Mouse (Mus musculus) erythroblast, embryonic 14.5 days (primary cell): ENCODE measurements around the gene Pdss2. TPM values are rescaled to one million over a fixed set of nuclear protein-coding genes. Genes with fewer than 3 reads are reported as not detected.
A peak's percentile ranks its signal among the peaks of the same experiment; 100 is the strongest.

ENCODE experiments used
- H3K27me3 ChIP-seq: 2 replicates; pipeline ENCODE4 v1.6.1; 2012; ENCODE audit warnings: inconsistent platforms; ENCODE audit not compliant: control insufficient read depth
- H3K36me3 ChIP-seq: 2 replicates; pipeline ENCODE4 v1.6.1; 2012; ENCODE audit warnings: mild to moderate bottlenecking, inconsistent platforms; ENCODE audit not compliant: control insufficient read depth
- H3K4me1 ChIP-seq: 2 replicates; pipeline ENCODE4 v1.6.1; 2012; ENCODE audit warnings: inconsistent platforms; ENCODE audit not compliant: control insufficient read depth
- H3K4me3 ChIP-seq: replicated peaks from 2 replicates; pipeline ENCODE3; 2012; ENCODE audit warnings: moderate library complexity, mild to moderate bottlenecking, inconsistent platforms
- H3K9me3 ChIP-seq: 2 replicates; pipeline ENCODE4 v1.6.1; 2012; ENCODE audit warnings: low read length, inconsistent platforms, mixed read lengths; ENCODE audit not compliant: control insufficient read depth
- GATA1 ChIP-seq: IDR thresholded peaks from 2 replicates; pipeline ENCODE4 v1.6.1; 2012; ENCODE audit warnings: low read length, inconsistent platforms, mixed read lengths
- TAL1 ChIP-seq: IDR thresholded peaks from 3 replicates; pipeline ENCODE4 v1.6.1; 2012; ENCODE audit warnings: low read length, inconsistent platforms, mixed read lengths
- polyA plus RNA-seq: library from polyadenylated mRNA; stranded (reverse); fragments of >175 nt; gene quantifications from 2 replicates; pipeline ENCODE4 v1.2.3, GENCODE M21; 2012

The Pdss2 gene
- polyA plus RNA-seq, 1 experiment = 0.46 TPM

DNA sequence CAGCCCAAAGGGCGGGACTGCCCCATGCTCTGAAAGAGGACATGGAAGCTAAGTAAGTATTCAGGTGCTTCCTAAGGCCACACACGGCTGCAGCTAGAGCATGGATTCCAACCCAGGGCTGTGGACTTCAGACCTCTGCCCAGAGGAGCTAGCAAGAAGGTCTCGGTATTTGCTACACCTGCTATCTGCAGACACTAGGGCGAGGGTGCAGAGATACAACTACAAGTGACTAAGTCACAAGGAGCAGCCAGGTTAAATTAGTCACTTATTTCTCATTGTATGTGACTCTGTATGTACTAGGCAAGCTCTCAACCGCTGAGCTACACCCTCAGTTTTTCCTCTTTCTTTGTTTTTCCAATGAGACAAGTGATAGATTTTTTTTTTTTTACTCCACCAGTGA, 241.5 kb downstream of the Pdss2 start:
- Histone ChIP-seq H3K36me3 (no peaks in the 10 kb centered on the region), H3K9me3 (no peaks in the 10 kb centered on the region), H3K4me3 (no peak overlapping the region), H3K27me3 (no peaks in the 10 kb centered on the region), H3K4me1 (peaks cover 5% of the 10 kb centered on the region)
- TF ChIP-seq TAL1 (no peak), GATA1 (no peak)

DNA sequence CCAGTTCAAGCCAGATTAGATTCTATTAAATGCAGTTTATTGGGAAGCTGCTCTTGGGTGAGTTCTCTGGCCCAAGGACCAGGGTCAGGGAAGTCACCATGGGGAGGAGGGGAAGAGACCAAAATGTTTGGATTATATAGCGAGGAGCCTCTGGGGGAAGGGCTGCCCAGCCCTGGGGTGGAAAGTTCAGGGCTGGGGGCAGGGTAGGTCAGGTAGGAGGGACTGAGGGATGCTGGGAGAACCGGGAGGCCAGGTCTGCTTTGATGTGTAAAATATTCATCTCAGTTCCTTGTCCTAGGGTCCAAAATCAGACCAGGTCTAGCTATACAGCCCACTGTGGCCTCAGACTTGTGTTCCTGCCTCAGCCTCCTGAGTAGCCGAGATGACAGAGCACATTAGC, 241.9 kb downstream of the Pdss2 start:
- TF ChIP-seq TAL1 (no peak), GATA1 (no peak)
- Histone ChIP-seq H3K27me3 (no peaks in the 10 kb centered on the region), H3K9me3 (no peaks in the 10 kb centered on the region), H3K36me3 (no peaks in the 10 kb centered on the region), H3K4me3 (no peak overlapping the region), H3K4me1 (peaks cover 9% of the 10 kb centered on the region)

DNA sequence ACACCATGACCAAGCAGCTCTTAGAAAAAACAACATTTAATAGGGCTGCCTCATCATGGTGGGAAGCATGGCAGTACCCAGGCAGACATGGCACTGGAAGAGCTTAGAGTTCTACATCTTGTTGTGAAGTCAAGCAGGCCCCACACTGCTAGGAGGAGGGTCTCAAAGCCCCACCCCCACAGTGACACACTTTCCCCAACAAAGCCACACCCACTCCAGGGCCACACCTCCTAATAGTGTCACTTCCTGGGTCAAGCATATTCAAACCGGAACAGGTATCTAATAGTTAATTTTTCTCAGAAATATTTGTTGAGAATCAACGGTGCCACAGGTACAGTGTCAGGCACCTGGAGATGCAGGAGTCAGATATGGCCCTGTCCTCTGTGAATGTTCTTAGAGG, 244.9 kb downstream of the Pdss2 start:
- Histone ChIP-seq H3K9me3 (no peaks in the 10 kb centered on the region), H3K36me3 (no peaks in the 10 kb centered on the region), H3K4me1 (peaks cover 10% of the 10 kb centered on the region), H3K27me3 (no peaks in the 10 kb centered on the region), H3K4me3 (no peak overlapping the region)
- TF ChIP-seq TAL1 (no peak), GATA1 (no peak)

DNA sequence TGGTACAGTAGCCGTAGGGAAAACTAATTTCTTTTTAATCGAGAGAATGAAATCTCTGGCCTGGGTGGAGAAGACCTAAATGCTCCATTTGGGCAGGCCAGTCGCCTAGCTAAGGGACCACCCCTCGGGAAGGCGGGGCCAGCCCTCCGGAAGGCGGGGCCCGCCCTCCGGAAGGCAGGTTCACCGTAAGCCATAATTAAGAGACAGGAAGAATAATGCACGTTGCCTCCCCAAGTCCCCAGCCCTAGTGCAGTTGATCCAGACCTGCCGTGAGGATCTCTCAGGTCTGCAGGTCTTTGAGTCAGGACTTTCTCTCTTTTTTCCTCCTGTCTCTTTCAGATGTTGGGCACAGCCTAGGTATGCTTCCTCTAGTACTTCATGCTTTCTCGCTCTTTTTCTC, 246.4 kb downstream of the Pdss2 start:
- Histone ChIP-seq H3K27me3 (no peaks in the 10 kb centered on the region), H3K4me3 (peak overlapping the region; percentile 49)
- TF ChIP-seq GATA1 = no peak
- no peak for TF ChIP-seq TAL1

DNA sequence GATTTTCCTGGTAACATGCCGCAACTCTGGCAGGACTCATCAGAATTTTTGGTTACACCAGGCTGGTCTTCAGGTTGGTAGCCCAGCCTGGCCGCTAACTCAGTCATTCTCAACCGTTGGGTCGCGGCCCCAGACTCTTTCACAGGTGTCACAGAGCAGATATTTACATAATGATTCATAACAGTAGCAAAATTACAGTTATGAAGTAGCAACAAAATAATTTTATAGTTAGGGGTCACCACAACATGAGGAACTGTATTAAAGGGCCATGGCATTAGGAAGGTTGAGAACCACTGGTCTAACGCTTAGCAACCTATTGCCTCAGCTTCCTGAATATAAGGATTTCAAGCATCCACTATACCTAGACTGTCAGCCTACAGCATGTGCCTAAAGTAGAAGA, 247.0 kb downstream of the Pdss2 start:
- Histone ChIP-seq H3K27me3 (no peaks in the 10 kb centered on the region), H3K36me3 (no peaks in the 10 kb centered on the region), H3K4me3 (no peak overlapping the region), H3K9me3 (no peaks in the 10 kb centered on the region), H3K4me1 (peaks cover 10% of the 10 kb centered on the region)
- TF ChIP-seq GATA1 (no peak), TAL1 (no peak)

More for the DNA sequence above, 246.4 kb downstream of the Pdss2 start:
- no peaks in the 10 kb centered on the region for H3K9me3 ChIP-seq
- H3K4me1 ChIP-seq = peaks cover 10% of the 10 kb centered on the region
- no peaks in the 10 kb centered on the region for H3K36me3 ChIP-seq

DNA sequence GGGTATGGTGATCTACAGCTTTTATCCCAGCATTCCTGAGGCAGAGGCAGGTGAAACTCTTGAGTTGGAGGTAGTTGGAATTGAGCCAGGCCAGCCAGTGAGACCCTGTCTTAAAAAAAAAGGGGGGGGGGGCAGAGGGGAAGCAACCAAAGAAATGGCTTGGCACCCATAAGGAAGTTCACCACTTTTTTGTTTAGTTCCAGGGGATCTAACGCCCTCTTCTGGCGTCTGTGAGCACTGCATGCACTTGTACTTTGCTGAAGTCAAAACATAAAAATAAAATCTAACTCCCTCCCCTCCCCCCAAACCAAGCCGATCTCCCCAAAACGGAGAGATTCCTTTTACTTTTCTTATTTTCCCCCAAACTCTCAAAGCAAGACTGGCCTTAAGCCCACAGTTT, 254.1 kb downstream of the Pdss2 start:
- Histone ChIP-seq H3K27me3 (peaks cover 17% of the 10 kb centered on the region), H3K4me3 (no peak overlapping the region), H3K9me3 (no peaks in the 10 kb centered on the region), H3K4me1 (peaks cover 29% of the 10 kb centered on the region), H3K36me3 (no peaks in the 10 kb centered on the region)
- no peak for TF ChIP-seq TAL1
- no peak for TF ChIP-seq GATA1

DNA sequence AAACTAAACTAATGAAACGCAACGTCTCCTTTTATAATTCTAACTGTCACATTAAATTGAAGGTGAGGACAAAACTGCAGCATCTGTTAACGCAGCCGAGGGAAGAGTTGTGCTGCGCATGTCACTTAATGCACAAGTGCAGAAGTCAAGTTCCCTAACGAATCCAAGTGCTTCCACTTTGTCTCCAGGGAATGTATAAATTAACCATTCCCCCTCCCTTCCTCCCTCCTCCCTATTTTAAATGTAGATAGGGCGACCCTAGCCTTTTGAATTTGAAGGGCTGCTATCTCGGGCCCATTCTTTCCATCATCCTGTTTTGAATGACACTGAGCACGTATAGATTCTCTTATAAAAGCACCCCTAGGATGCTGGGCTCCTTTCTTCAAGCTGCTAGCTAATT, 256.2 kb downstream of the Pdss2 start:
- Histone ChIP-seq H3K4me3 (peak overlapping the region; percentile 84), H3K9me3 (no peaks in the 10 kb centered on the region), H3K36me3 (no peaks in the 10 kb centered on the region), H3K27me3 (peaks cover 17% of the 10 kb centered on the region), H3K4me1 (peaks cover 50% of the 10 kb centered on the region)
- no peak for TF ChIP-seq GATA1
- TF ChIP-seq TAL1 = no peak

DNA sequence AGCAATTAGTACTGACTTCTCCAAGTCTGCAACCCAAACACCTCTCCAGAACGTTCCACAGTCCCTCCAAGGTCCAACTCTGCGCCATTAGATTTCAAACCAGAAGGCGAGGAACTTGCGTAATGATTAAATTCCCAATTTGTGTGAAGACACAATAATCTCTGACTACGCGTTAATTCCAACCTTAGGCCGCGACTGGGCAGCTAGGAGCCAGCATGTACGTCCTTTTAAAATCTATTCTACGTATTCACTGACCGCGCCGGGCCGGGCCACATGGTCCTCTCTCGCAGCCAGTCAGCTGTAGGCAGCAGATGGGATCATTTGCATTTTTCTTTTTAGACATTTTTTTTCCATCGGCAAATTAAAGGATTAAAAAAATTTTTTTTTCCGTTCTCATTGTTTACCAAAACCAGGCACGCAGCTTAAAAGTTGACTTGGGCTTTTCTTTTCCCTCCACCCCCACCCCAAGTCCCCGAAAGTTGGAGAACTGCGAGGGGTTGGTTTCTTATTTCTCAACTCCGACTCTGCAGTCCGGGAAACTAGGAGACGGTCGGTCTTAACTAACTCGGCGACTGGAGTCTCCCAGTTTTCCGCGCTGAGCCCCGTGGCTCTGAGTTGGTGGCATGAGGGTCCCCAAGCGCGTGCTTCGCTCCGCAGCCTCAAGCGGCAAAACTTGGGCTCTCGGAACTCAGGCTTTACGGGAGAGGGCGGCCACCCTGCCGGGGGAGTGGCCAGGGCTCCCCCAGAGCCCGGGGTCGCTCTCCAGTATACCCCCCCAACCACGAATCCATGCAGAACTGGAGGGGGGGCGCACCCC, 256.8 kb downstream of the Pdss2 start:
- peaks cover 51% of the 10 kb centered on the region for H3K4me1 ChIP-seq
- H3K36me3 ChIP-seq = no peaks in the 10 kb centered on the region
- H3K4me3 ChIP-seq = peak overlapping the region; percentile 84

DNA sequence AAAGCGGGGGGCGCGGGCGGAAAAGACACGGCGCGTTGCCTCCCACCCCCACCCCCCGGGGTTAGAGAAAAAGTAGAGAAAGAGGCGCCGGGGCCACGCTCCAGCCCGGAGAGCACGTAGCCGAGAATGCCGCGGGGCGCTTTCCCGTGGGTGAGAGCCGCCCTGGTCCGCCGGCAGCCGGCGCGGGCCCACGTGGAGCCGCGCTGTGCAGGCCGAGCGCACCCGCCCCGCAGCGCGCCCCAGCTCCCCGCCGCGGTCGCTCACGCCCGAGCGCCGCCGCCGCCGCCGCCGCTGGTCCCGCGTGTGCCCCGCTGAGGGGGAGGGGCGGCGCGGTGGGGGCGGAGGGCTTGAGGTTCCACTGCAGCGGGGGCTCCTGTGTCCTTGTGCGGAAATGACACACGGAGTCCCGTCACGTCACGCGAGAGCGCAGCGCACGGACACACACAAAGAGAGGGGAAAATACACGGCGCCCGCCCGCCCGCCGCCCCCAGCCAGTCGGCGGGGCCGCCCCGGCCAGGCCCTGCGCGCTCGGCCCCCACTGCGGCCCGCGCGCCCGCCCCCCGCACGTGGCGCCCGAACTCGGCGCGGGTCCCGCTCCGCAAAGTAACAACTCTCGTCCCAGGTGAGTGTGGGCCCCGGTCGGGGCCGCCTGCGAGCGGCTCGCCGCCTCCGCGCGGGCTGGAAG, 257.6 kb downstream of the Pdss2 start, which contains the start of gene Bend3:
Gene Bend3, plus strand, starts transcription at position 81 of the 685 bp plus-strand sequence.
- Histone ChIP-seq H3K4me1 (peaks cover 57% of the 10 kb centered on the region), H3K27me3 (peaks cover 17% of the 10 kb centered on the region), H3K36me3 (no peaks in the 10 kb centered on the region), H3K9me3 (no peaks in the 10 kb centered on the region), H3K4me3 (peak within 1 kb of the TSS; percentile 84)
- TF ChIP-seq GATA1 = no peak
- no peak for TF ChIP-seq TAL1

More for the DNA sequence above, 256.8 kb downstream of the Pdss2 start:
- TF ChIP-seq GATA1 (no peak), TAL1 (no peak)
- Histone ChIP-seq H3K9me3 (no peaks in the 10 kb centered on the region), H3K27me3 (peaks cover 17% of the 10 kb centered on the region)
